Mouse (Mus musculus) lung, embryonic 14.5 days (tissue): Measurements from ENCODE around the gene Gm7694. TPM values are rescaled to one million over a fixed set of nuclear protein-coding genes. Genes with fewer than 3 reads are reported as not detected.

Experiments used
- ATAC-seq: fragments of 200-750 bp; cut with Nextera tagmentation; 2 replicates; pipeline ENCODE4 v1.8.0; 2017; ENCODE audit warnings: mild to moderate bottlenecking, moderate TSS enrichment, moderate library complexity; ENCODE audit not compliant: insufficient read depth
- DNase-seq: peaks from one replicate; pipeline ENCODE4 v3.0.0-alpha.2; 2015
- H3K27ac ChIP-seq: fragments of 300-500 bp; sonication (generic); 2 replicates; pipeline ENCODE4 v1.5.1; 2014; ENCODE audit warnings: low read depth, mild to moderate bottlenecking, moderate library complexity
- H3K27me3 ChIP-seq: fragments of 300-500 bp; sonication (generic); 2 replicates; pipeline ENCODE4 v1.6.1; 2014; ENCODE audit warnings: low read length, control low read depth; ENCODE audit not compliant: insufficient read depth
- H3K36me3 ChIP-seq: fragments of 300-500 bp; sonication (generic); 2 replicates; pipeline ENCODE4 v1.6.1; 2014; ENCODE audit warnings: control low read depth; ENCODE audit not compliant: insufficient read depth
- H3K4me1 ChIP-seq: fragments of 300-500 bp; sonication (generic); 2 replicates; pipeline ENCODE4 v1.6.1; 2014; ENCODE audit warnings: antibody characterized with exemption, control low read depth; ENCODE audit not compliant: insufficient read depth
- H3K4me2 ChIP-seq: fragments of 300-500 bp; sonication (generic); 2 replicates; pipeline ENCODE4 v1.6.1; 2014; ENCODE audit warnings: mild to moderate bottlenecking
- H3K4me3 ChIP-seq: fragments of 300-500 bp; sonication (generic); 2 replicates; pipeline ENCODE4 v1.5.1; 2014; ENCODE audit warnings: low read depth, low read length
- H3K9ac ChIP-seq: fragments of 300-500 bp; sonication (generic); 2 replicates; pipeline ENCODE4 v1.6.1; 2014
- H3K9me3 ChIP-seq: fragments of 300-500 bp; sonication (generic); 2 replicates; pipeline ENCODE4 v1.6.1; 2016; ENCODE audit warnings: low read depth, low read length, control low read depth
- CTCF ChIP-seq: IDR thresholded peaks from 2 replicates; pipeline ENCODE4 v1.5.1; 2016; ENCODE audit warnings: antibody characterized with exemption, low read depth
- WGBS: fragments of 180-500 bp; shearing (Covaris S2); extraction: QIAGEN DNeasy Blood & Tissue Kit; methylation state at CpG from one replicate; pipeline ENCODE4 v1.1.7; 2014; 5-methylcytosine and 5-hydroxymethylcytosine counted together
- polyA plus RNA-seq: library from polyadenylated mRNA; unstranded; fragments of >200 nt; fragmentation: Nextera tagmentation; extraction: Ambion mirVana; gene quantifications from 2 replicates; pipeline ENCODE4 v1.2.1, GENCODE M21; 2014

The Gm7694 gene
- polyA plus RNA-seq, 1 experiment from 2014 or later: 2.9 TPM

DNA sequence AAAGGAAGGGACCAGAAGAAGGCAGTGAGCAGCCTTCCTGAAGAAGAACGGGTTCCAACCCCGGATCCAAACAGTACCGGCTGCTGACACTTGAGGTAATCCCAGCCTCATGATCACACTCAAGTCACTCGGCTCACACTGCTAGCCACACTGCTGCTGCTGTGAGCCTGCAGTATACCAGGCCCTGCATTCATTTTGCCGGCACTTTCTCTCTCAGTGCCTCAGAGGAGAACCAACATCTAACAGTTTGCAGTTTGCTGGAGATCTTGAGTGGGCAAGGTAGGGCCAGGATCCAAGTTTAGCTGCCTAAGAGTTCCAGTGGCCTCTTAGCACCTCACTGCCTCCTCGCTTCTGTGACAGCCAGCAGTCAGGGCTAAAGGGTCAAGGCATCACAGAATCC lies 25.8 kb upstream of the Gm7694 start:
- no peak for ATAC-seq
- no peaks in the 10 kb centered on the region for H3K9me3 ChIP-seq
- no peak for TF ChIP-seq CTCF
- no peak overlapping the region for H3K27ac ChIP-seq
- no peaks in the 10 kb centered on the region for H3K27me3 ChIP-seq
- H3K4me3 ChIP-seq: no peak overlapping the region
- no peak overlapping the region for H3K4me2 ChIP-seq
- DNase-seq: no peak
- no peaks in the 10 kb centered on the region for H3K4me1 ChIP-seq
- no peak overlapping the region for H3K9ac ChIP-seq
- WGBS: 56% methylated on average over 6 of the region's 6 CpGs
- no peaks in the 10 kb centered on the region for H3K36me3 ChIP-seq

DNA sequence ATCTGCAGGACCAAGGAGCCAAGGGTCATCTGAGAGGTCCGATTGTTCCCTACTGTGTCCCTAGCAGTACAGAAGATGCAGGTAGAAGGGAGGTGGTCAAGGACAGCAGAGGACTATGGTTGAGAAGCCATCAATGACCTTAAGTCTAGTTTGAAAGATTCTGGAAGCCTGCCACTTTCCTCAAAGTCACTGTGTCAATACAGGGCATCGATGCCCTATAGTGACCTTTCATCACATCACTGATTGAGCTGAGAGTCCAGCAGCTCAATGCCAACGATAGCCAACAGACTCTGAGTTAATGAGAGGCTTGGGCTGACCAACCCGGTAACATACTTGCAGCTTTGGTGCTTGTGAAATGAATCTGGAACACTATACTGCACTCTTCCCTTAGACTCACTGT lies 19.1 kb upstream of the Gm7694 start:
- no peak for ATAC-seq
- WGBS: 83% methylated on average over 4 of the region's 4 CpGs
- Histone ChIP-seq H3K4me2 (no peak overlapping the region), H3K4me1 (no peaks in the 10 kb centered on the region), H3K9ac (no peak overlapping the region), H3K9me3 (no peaks in the 10 kb centered on the region), H3K36me3 (no peaks in the 10 kb centered on the region), H3K27ac (no peak overlapping the region), H3K27me3 (no peaks in the 10 kb centered on the region), H3K4me3 (no peak overlapping the region)
- DNase-seq: no peak
- TF ChIP-seq CTCF: no peak

DNA sequence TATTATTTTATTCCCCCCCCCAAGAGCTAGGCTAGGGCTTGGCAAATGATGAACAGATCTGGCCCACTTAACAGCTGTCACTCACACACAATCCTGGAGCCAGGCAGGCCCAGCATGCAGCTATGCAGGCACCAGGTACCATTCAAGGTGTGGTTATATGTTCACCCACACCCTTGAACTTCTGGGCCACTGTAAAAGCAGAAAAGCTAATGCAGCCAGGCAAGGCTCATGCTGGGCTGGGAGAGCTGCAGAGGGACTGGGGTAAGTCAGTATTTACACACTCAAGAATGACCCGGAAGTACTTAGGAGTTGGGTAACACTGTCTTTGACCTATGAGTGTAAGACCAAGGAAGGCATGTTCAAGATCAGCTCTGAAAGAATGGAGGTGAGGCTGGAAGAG lies 18.2 kb upstream of the Gm7694 start:
- no peak for TF ChIP-seq CTCF
- Histone ChIP-seq H3K4me3 (no peak overlapping the region), H3K36me3 (no peaks in the 10 kb centered on the region), H3K9ac (no peak overlapping the region), H3K27ac (no peak overlapping the region), H3K27me3 (no peaks in the 10 kb centered on the region), H3K4me1 (no peaks in the 10 kb centered on the region), H3K4me2 (no peak overlapping the region), H3K9me3 (no peaks in the 10 kb centered on the region)
- no peak for ATAC-seq
- 79% methylated on average over 1 of the region's 1 CpGs for WGBS
- DNase-seq: no peak

DNA sequence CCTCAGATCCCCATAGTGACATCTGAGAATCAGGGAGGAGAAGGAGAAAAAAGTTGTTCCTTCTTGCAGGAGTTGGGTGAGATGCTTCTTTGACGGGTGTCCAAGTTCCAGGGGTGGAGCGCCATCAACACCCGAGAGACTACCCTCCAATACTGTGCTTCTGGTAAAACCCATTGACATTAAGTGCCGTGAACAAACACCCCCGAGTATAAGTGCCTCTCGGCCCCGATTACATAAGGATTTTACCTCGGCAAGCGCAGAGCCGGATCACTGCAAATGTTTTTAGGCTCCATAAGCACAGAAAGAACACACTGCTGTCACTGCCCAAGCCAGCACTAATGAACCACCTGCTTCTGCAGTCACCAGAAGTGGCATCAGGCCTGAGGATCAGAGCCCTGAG lies 16.9 kb upstream of the Gm7694 start:
- no peaks in the 10 kb centered on the region for H3K36me3 ChIP-seq
- peak; percentile 40 for DNase-seq
- no peaks in the 10 kb centered on the region for H3K9me3 ChIP-seq
- peak; percentile 65; the same call in 1 of the 2 replicates for ATAC-seq
- H3K9ac ChIP-seq: no peak overlapping the region
- H3K27me3 ChIP-seq: no peaks in the 10 kb centered on the region
- H3K4me2 ChIP-seq: no peak overlapping the region
- WGBS: 66% methylated on average over 10 of the region's 10 CpGs
- H3K4me3 ChIP-seq: no peak overlapping the region
- H3K4me1 ChIP-seq: no peaks in the 10 kb centered on the region
- H3K27ac ChIP-seq: no peak overlapping the region
- no peak for TF ChIP-seq CTCF

DNA sequence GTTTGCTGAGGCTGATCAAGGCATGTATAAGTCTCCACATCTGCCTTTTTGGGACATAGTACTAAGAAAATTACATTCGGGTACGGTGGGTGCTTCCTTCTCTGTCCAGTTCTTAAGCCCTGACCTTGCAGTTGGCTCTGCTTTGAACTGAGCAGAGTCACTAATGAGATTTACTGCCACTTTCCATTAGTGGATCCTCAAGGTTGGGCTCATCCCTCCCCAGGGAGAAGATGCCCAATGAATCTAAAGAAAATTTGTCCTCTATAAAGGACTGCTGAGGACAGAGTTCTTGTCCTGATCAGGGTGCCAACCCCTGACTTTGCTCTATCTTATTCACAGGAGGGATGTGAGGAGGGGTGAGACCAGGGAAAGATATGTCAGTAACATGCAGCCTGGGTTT lies 15.9 kb upstream of the Gm7694 start:
- H3K36me3 ChIP-seq: no peaks in the 10 kb centered on the region
- ATAC-seq: no peak
- no peak overlapping the region for H3K4me3 ChIP-seq
- no peaks in the 10 kb centered on the region for H3K27me3 ChIP-seq
- H3K4me1 ChIP-seq: no peaks in the 10 kb centered on the region
- H3K9ac ChIP-seq: no peak overlapping the region
- H3K9me3 ChIP-seq: no peaks in the 10 kb centered on the region
- 94% methylated on average over 2 of the region's 2 CpGs for WGBS
- H3K27ac ChIP-seq: no peak overlapping the region
- DNase-seq: no peak
- no peak for TF ChIP-seq CTCF
- H3K4me2 ChIP-seq: no peak overlapping the region

DNA sequence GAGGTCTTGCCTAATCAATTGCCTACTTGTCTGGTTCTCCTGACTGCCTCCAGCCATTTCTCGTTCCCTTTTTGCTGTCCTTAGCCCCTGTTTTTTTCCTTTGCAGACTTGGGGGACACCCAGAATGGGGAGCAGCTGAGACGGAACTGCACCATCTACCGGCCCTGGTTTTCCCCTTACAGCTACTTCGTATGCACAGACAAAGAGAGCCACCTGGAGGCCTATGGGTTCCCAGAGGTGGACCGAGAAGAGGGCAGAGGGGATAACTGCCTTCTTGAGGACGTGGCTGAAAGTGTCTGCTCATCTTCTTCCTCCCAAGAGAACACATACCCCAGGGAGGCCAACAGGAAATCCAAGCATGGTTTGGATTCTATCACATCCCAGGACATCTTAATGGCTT lies 5.3 kb upstream of the Gm7694 start:
- WGBS: 74% methylated on average over 6 of the region's 6 CpGs
- no peaks in the 10 kb centered on the region for H3K9me3 ChIP-seq
- TF ChIP-seq CTCF: no peak
- H3K4me1 ChIP-seq: no peaks in the 10 kb centered on the region
- no peak for DNase-seq
- H3K27ac ChIP-seq: no peak overlapping the region
- no peak for ATAC-seq
- no peak overlapping the region for H3K4me3 ChIP-seq
- no peak overlapping the region for H3K9ac ChIP-seq
- no peak overlapping the region for H3K4me2 ChIP-seq
- no peaks in the 10 kb centered on the region for H3K27me3 ChIP-seq
- H3K36me3 ChIP-seq: no peaks in the 10 kb centered on the region

DNA sequence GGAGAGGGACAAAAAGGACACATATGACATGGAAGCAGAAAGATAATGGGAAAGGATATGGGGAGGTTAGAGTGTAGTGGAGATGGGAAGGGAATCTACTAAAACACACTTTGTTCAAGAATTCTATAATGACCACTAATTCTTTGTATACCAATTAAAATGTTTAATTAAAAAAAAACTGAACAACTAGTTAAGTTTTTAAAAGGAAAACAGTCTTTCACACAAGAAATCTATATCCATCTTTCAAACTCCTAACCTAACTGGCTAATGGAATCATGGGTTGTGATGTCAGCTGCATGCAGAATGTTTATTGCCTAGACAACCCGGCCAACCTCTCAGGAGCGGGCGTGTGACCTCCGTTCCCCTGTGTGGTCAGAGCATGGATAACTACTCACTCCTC lies 2.4 kb upstream of the Gm7694 start, which contains the start of gene Spata46:
Gene Spata46, plus strand, starts transcription at position 301 of the 400 bp plus-strand sequence.
- Histone ChIP-seq H3K9ac (no peak within 1 kb of the TSS), H3K4me3 (no peak within 1 kb of the TSS), H3K9me3 (no peaks in the 10 kb centered on the region), H3K4me2 (no peak within 1 kb of the TSS), H3K27me3 (no peaks in the 10 kb centered on the region), H3K27ac (no peak within 1 kb of the TSS), H3K4me1 (no peaks in the 10 kb centered on the region), H3K36me3 (no peaks in the 10 kb centered on the region)
- TF ChIP-seq CTCF: no peak
- no peak for DNase-seq
- WGBS: 77% methylated on average over 4 of the region's 4 CpGs
- ATAC-seq: no peak

DNA sequence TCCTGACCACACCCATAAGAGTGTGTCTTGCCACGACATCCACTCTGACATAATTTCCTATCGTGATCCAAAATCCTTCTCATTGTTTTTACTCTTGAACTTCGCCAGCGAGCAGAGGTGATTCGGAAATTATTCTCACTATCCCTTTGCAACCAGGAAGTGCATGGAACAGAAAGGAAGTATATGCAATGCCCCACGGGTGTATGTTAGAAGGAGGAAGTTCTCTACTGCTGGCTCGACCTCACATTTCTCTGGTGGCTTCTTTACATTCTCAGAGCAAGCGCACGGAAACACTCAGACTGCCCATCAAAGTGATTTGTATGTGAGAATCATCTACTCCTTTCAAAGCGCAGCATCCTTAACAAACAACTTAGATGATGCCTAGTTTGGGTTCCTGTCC lies 1.1 kb downstream of the Gm7694 start:
- H3K9me3 ChIP-seq: no peaks in the 10 kb centered on the region
- 86% methylated on average over 10 of the region's 10 CpGs for WGBS
- ATAC-seq: no peak
- no peaks in the 10 kb centered on the region for H3K4me1 ChIP-seq
- no peak for TF ChIP-seq CTCF
- H3K9ac ChIP-seq: no peak overlapping the region
- H3K27ac ChIP-seq: no peak overlapping the region
- H3K36me3 ChIP-seq: no peaks in the 10 kb centered on the region
- no peak overlapping the region for H3K4me2 ChIP-seq
- H3K27me3 ChIP-seq: no peaks in the 10 kb centered on the region
- no peak overlapping the region for H3K4me3 ChIP-seq
- no peak for DNase-seq
